In the genomic region with DNA sequence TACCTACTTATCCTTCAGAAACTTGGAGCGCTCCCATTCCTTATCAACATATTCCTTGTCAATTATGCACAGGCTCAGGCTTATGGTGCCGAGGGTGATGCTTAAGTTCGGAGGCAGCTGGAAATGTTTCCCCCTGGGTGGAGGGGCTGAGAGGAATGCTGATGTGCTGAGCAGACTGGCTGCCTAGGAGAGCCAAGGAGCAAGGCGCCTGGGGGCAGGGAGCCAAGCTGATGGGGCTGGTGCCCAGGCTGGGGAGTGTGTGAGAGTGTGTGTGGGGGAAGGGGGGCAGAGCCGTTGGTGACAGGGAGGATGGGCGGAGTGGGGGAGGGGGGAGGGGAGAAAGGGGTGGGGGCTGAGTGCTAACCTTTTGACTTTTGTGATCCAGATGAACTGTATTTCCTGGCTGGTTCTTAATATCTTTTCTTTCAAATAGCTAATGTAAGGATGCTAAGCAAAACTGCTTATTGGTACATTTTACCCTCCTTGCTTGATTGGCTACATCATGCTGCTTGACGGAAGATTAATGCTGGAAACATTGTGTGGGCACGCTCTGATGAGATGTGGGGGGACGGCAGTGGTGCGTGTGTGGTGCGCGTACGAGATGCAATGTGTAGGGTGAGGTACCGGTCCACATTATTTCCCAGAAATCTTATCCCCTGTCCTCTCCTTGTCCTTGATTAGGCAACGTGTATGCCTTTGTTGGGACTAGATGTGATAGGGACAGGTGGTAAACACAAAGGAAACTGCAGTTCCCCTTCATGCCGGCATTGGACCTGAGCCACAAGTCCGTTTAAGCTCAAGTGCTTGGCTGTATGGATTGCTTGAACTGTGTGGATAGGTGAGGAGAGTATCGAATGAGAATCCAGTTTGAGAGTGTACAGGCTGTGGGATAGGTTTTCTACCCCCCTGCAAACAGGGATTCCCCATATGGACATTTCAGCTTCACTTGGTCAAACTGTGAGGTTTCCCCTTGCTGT, we compare ENCODE assay signal across 9 mouse cellular contexts. TPM values are rescaled to one million over a fixed set of nuclear protein-coding genes. Genes with fewer than 3 reads are reported as not detected.
DNase-seq lines count a peak whose midpoint lies in the region; ATAC-seq and TF ChIP-seq lines count a peak whose summit lies in the region.
"Had no signal": no experiment of that assay in that cellular context is flagged by ENCODE, and none has a peak within 500 bp of the region (broad histone marks: within the 10 kb centered on the region; RNA-seq: fewer than 3 reads in every experiment).

No protein-coding gene starts in this region.

- peaks cover 26% of the 10 kb centered on the region; the same call in 1 of the 2 replicates for H3K4me1 ChIP-seq in forebrain, postnatal 0 days (ENCODE audit: insufficient read depth)
- peaks cover 47% of the 10 kb centered on the region for H3K4me1 ChIP-seq in midbrain, embryonic 10.5 days
- no peaks in the 10 kb centered on the region; the same call in 1 of the 2 replicates for H3K4me1 ChIP-seq in stomach, postnatal 0 days (replicated peaks; ENCODE audit: control insufficient read depth, insufficient read depth)

- peak overlapping the region; percentile 45 for H3K4me2 ChIP-seq in forebrain, postnatal 0 days (ENCODE audit: low read depth)
- no peak overlapping the region for H3K4me2 ChIP-seq in stomach, postnatal 0 days (replicated peaks; ENCODE audit: low read depth)

- no peaks in the 10 kb centered on the region for H3K36me3 ChIP-seq in forebrain, postnatal 0 days (ENCODE audit: insufficient read depth)
- no peaks in the 10 kb centered on the region for H3K36me3 ChIP-seq in midbrain, embryonic 10.5 days
- no peaks in the 10 kb centered on the region for H3K36me3 ChIP-seq in stomach, postnatal 0 days (ENCODE audit: control insufficient read depth, insufficient read depth, low read length)

- H3K27ac ChIP-seq in forebrain, postnatal 0 days (ENCODE audit: low read depth, low read length): peak overlapping the region; percentile 46
- peak overlapping the region; percentile 67 for H3K27ac ChIP-seq in midbrain, embryonic 10.5 days (replicated peaks)
- H3K27ac ChIP-seq in stomach, postnatal 0 days (replicated peaks): no peak overlapping the region

- TF ChIP-seq EP300 in stomach, postnatal 0 days (optimal IDR thresholded peaks at IDR 0.05): no peak

- no peaks in the 10 kb centered on the region for H3K9me3 ChIP-seq in forebrain, postnatal 0 days (ENCODE audit: low read length)
- H3K9me3 ChIP-seq in midbrain, embryonic 10.5 days (replicated peaks): no peaks in the 10 kb centered on the region
- H3K9me3 ChIP-seq in stomach, postnatal 0 days (ENCODE audit: control insufficient read depth, low read length): no peaks in the 10 kb centered on the region

- H3K9ac ChIP-seq in forebrain, postnatal 0 days: peak overlapping the region; percentile 47
- H3K9ac ChIP-seq in stomach, postnatal 0 days (ENCODE audit: low read length): no peak overlapping the region

- no peaks in the 10 kb centered on the region for H3K27me3 ChIP-seq in forebrain, postnatal 0 days (ENCODE audit: insufficient read depth, low read length)
- H3K27me3 ChIP-seq in midbrain, embryonic 10.5 days (ENCODE audit: low read depth, poor library complexity, severe bottlenecking): no peaks in the 10 kb centered on the region
- H3K27me3 ChIP-seq in stomach, postnatal 0 days (ENCODE audit: control insufficient read depth, insufficient read depth, low read length): no peaks in the 10 kb centered on the region

- peak overlapping the region; percentile 12; the same call in 1 of the 2 replicates for H3K4me3 ChIP-seq in forebrain, postnatal 0 days (ENCODE audit: low read depth, low read length)
- H3K4me3 ChIP-seq in midbrain, embryonic 10.5 days: no peak overlapping the region
- no peak overlapping the region for H3K4me3 ChIP-seq in stomach, postnatal 0 days (ENCODE audit: low read depth, low read length)

- WGBS in forebrain, postnatal 0 days: 23% methylated on average over 18 of the region's 18 CpGs
- WGBS in midbrain, embryonic 10.5 days: 58% methylated on average over 18 of the region's 18 CpGs
- 57% methylated on average over 18 of the region's 18 CpGs for WGBS in stomach, postnatal 0 days

- peak; percentile 94 for ATAC-seq in forebrain, postnatal 0 days
- ATAC-seq in stomach, postnatal 0 days (ENCODE audit: low FRiP score, low TSS enrichment): peak; percentile 24; the same call in 1 of the 2 replicates
- ATAC-seq in granulocyte monocyte progenitor cell, adult 5-6 weeks (replicated peaks; ENCODE audit: poor library complexity, severe bottlenecking): no peak

- peak; percentile 62 for DNase-seq in gastrocnemius, postnatal 10 days
- DNase-seq in gastrocnemius, adult 18-20 months (ENCODE audit: low spot score): no peak
- DNase-seq in cerebellum, adult 9-11 months: peak; percentile 80
- peak; percentile 78 for DNase-seq in forebrain, postnatal 0 days
- peak; percentile 35 for DNase-seq in kidney, postnatal 14 days
- DNase-seq in midbrain, embryonic 10.5 days (ENCODE audit: low spot score): peak; percentile 39
- no peak for DNase-seq in stomach, postnatal 0 days (ENCODE audit: low spot score)

- no peak for TF ChIP-seq CTCF in forebrain, postnatal 0 days (IDR thresholded peaks at IDR 0.05; ENCODE audit: low read depth)
- TF ChIP-seq CTCF in stomach, postnatal 0 days (IDR thresholded peaks at IDR 0.05; ENCODE audit: low read depth): no peak

RNA-seq across cellular contexts. Expression of gene Tmem178, which starts 25.5 kb away (rescaled TPM):
- total RNA-seq in gastrocnemius, postnatal 10 days (2021): 1 to 10 TPM; 1.6 to 1.7 TPM
- total RNA-seq in gastrocnemius, adult 18-20 months (2021): under 1 TPM; 0.30 to 0.47 TPM
- total RNA-seq in forebrain, postnatal 0 days (2014; rRNA removed): 33.3 and 35.2 TPM in 2 replicates
- polyA plus RNA-seq in forebrain, postnatal 0 days (2015; fragmentation: Nextera tagmentation; extraction: Ambion mirVana): 34.0 and 34.6 TPM in 2 replicates
- 6.4 and 8.6 TPM in 2 replicates for polyA plus RNA-seq in midbrain, embryonic 10.5 days (2016; fragmentation: Nextera tagmentation; extraction: Ambion mirVana)
- 1.8 and 2.0 TPM in 2 replicates for polyA plus RNA-seq in stomach, postnatal 0 days (2015; fragmentation: Nextera tagmentation; extraction: Ambion mirVana)
- total RNA-seq in granulocyte monocyte progenitor cell, adult 5-6 weeks (2014; fragmentation: Nextera tagmentation): 0.47 TPM in 1 of 2 replicates, not detected in the other
- total RNA-seq in granulocyte monocyte progenitor cell, adult 5-6 weeks (2017): 2.0 and 2.6 TPM in 2 replicates
- polyA plus RNA-seq: C2C12 had no signal

Comparison
In these comparisons a context has a peak if more than half of its experiments do, and no peak if none do; other contexts are left out.
1. DNase-seq: peak in gastrocnemius, postnatal 10 days (single experiment), cerebellum, adult 9-11 months (single experiment), forebrain, postnatal 0 days (single experiment), kidney, postnatal 14 days (single experiment) and midbrain, embryonic 10.5 days (single experiment); none in gastrocnemius, adult 18-20 months (single experiment) and stomach, postnatal 0 days (single experiment).